In the genomic region with DNA sequence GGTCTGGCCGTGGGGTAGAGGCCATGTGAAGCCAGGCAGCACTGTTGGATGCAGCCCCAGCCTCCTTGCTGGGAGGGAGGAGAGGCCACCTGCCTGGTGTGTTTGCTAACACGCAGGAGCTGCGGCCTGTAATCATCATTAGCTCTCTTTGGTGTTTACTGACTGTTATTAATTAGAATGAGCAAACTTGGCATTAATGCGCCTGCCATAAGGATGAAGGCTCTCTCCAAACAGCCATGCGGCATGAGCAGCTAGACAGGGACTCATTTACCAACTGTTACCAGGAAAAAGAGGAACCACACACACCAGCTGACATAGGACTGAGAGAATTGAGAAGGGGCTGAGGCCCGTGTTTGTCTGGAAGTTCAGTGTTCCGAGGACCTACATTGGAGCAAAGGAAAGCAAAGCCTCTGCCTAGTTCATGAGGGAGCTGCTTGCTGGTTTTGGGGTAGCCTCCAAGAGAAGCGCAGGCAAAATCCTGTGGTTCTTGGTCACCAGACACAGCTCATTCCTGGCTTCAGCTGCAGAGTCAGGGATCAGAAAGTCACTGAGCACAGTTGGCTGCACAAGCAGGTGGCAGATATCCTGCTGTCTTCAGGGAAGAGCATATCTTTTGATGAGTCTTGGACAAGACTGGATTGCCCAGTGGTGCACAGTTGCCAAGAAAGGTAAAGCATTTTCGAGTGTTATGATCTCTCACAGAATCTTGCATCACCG, we compare ENCODE assay signal across 15 mouse cellular contexts.
DNase-seq lines count a peak whose midpoint lies in the region; ATAC-seq and TF ChIP-seq lines count a peak whose summit lies in the region.
"Had no signal": no experiment of that assay in that cellular context is flagged by ENCODE, and none has a peak within 500 bp of the region (broad histone marks: within the 10 kb centered on the region; RNA-seq: fewer than 3 reads in every experiment).

No protein-coding gene starts in this region.

- no peak overlapping the region for H3K4me3 ChIP-seq in liver, adult 2 months (ENCODE audit: insufficient read depth, low read depth, low read length)
- H3K4me3 ChIP-seq in liver, embryonic 12.5 days = no peak overlapping the region
- no peak overlapping the region for H3K4me3 ChIP-seq in intestine, embryonic 16.5 days (ENCODE audit: low read length)
- H3K4me3 ChIP-seq: heart, embryonic 12.5 days; myocyte had no signal

- H3K9me3 ChIP-seq in liver, embryonic 12.5 days (replicated peaks) = no peaks in the 10 kb centered on the region
- no peaks in the 10 kb centered on the region for H3K9me3 ChIP-seq in intestine, embryonic 16.5 days (ENCODE audit: control insufficient read depth, low read length)
- H3K9me3 ChIP-seq: heart, embryonic 12.5 days had no signal

- peak; percentile 9 for DNase-seq in liver, adult 2 months (ENCODE audit: extremely low read depth, low read depth, low spot score)
- peak; percentile 94 for DNase-seq in cerebellum, adult 9-11 months
- DNase-seq in spleen, postnatal 36 days (ENCODE audit: low spot score in 2 of 2) = no peak
- DNase-seq in urinary bladder, postnatal 14 days (ENCODE audit: low spot score) = no peak
- DNase-seq: adrenal gland, postnatal 10 days; lung, postnatal 4 days; thymus, postnatal 14 days had no signal

- H3K9ac ChIP-seq in liver, adult 2 months (ENCODE audit: low read depth, low read length) = no peak overlapping the region
- no peak overlapping the region for H3K9ac ChIP-seq in liver, embryonic 12.5 days
- H3K9ac ChIP-seq in intestine, embryonic 16.5 days (ENCODE audit: low read depth, low read length) = no peak overlapping the region
- H3K9ac ChIP-seq: heart, embryonic 12.5 days; liver, embryonic 14.5 days had no signal

- TF ChIP-seq POLR2A in liver, adult 2 months (IDR thresholded peaks at IDR 0.05; ENCODE audit: extremely low read depth, insufficient read depth, low read length) = no peak

- ATAC-seq in liver, embryonic 12.5 days = no peak
- peak; percentile 55 to 60 for ATAC-seq in hematopoietic stem cell, adult 5-6 weeks (replicated peaks in 1 of 2; ENCODE audit: insufficient read depth in 1 of 2, low FRiP score in 2 of 2, low TSS enrichment in 1 of 2, low read depth in 1 of 2, poor library complexity in 2 of 2, severe bottlenecking in 2 of 2)
- peak; percentile 54 for ATAC-seq in megakaryocyte, adult 5-6 weeks (ENCODE audit: poor library complexity, severe bottlenecking)
- ATAC-seq in intestine, embryonic 16.5 days = no peak
- ATAC-seq: Patski had no signal

- H3K4me2 ChIP-seq in liver, embryonic 12.5 days = no peak overlapping the region
- no peak overlapping the region for H3K4me2 ChIP-seq in intestine, embryonic 16.5 days (ENCODE audit: low read depth, low read length)
- H3K4me2 ChIP-seq: heart, embryonic 12.5 days had no signal

- no peaks in the 10 kb centered on the region for H3K4me1 ChIP-seq in liver, adult 2 months (ENCODE audit: control insufficient read depth, insufficient read depth, low read length)
- no peaks in the 10 kb centered on the region for H3K4me1 ChIP-seq in liver, embryonic 12.5 days
- H3K4me1 ChIP-seq in intestine, embryonic 16.5 days (ENCODE audit: control insufficient read depth, insufficient read depth, low read length) = no peaks in the 10 kb centered on the region
- H3K4me1 ChIP-seq: heart, embryonic 12.5 days had no signal

- no peaks in the 10 kb centered on the region for H3K27me3 ChIP-seq in liver, adult 2 months (ENCODE audit: control insufficient read depth, insufficient read depth, low read length)
- no peaks in the 10 kb centered on the region for H3K27me3 ChIP-seq in liver, embryonic 12.5 days (replicated peaks)
- no peaks in the 10 kb centered on the region for H3K27me3 ChIP-seq in intestine, embryonic 16.5 days (replicated peaks; ENCODE audit: control insufficient read depth, insufficient read depth, low read length)
- H3K27me3 ChIP-seq: heart, embryonic 12.5 days had no signal

- no peak for TF ChIP-seq CTCF in liver, adult 2 months (IDR thresholded peaks at IDR 0.05; ENCODE audit: low read depth, low read length)

- peak overlapping the region; percentile 34 for H3K27ac ChIP-seq in liver, adult 2 months (replicated peaks; ENCODE audit: insufficient read depth, low read depth, low read length)
- H3K27ac ChIP-seq in liver, embryonic 12.5 days = no peak overlapping the region
- no peak overlapping the region for H3K27ac ChIP-seq in intestine, embryonic 16.5 days (ENCODE audit: low read length)
- H3K27ac ChIP-seq: liver, embryonic 14.5 days had no signal

- WGBS in liver, adult 2 months = 52% methylated on average over 10 of the region's 10 CpGs
- 49% methylated on average over 10 of the region's 10 CpGs for WGBS in liver, embryonic 12.5 days (ENCODE audit: insufficient replicate concordance)
- 70% methylated on average over 10 of the region's 10 CpGs for WGBS in intestine, embryonic 16.5 days

- H3K36me3 ChIP-seq in liver, adult 2 months (ENCODE audit: control insufficient read depth, insufficient read depth, low read length) = no peaks in the 10 kb centered on the region
- no peaks in the 10 kb centered on the region for H3K36me3 ChIP-seq in liver, embryonic 12.5 days
- H3K36me3 ChIP-seq in intestine, embryonic 16.5 days (ENCODE audit: control insufficient read depth, insufficient read depth, low read length) = no peaks in the 10 kb centered on the region
- H3K36me3 ChIP-seq: heart, embryonic 12.5 days had no signal

- H3K79me2 ChIP-seq in liver, adult 2 months (ENCODE audit: control insufficient read depth, insufficient read depth, low read length) = no peaks in the 10 kb centered on the region

Comparison
In these comparisons a context has a peak if more than half of its experiments do, and no peak if none do; other contexts are left out.
1. DNase-seq: peak in liver, adult 2 months (single experiment) and cerebellum, adult 9-11 months (single experiment); none in spleen, postnatal 36 days (0 of 2) and urinary bladder, postnatal 14 days (single experiment).
2. ATAC-seq: peak in hematopoietic stem cell, adult 5-6 weeks (2 of 2) and megakaryocyte, adult 5-6 weeks (single experiment); none in liver, embryonic 12.5 days (single experiment) and intestine, embryonic 16.5 days (single experiment).